Mouse (Mus musculus): ENCODE results near the gene Ttpal.
"Not testable (repeated sequence)": the region's sequence is repeated elsewhere in the genome, so short reads cannot be mapped to it uniquely, and the experiment has no call there.

Ttpal gene

DNA sequence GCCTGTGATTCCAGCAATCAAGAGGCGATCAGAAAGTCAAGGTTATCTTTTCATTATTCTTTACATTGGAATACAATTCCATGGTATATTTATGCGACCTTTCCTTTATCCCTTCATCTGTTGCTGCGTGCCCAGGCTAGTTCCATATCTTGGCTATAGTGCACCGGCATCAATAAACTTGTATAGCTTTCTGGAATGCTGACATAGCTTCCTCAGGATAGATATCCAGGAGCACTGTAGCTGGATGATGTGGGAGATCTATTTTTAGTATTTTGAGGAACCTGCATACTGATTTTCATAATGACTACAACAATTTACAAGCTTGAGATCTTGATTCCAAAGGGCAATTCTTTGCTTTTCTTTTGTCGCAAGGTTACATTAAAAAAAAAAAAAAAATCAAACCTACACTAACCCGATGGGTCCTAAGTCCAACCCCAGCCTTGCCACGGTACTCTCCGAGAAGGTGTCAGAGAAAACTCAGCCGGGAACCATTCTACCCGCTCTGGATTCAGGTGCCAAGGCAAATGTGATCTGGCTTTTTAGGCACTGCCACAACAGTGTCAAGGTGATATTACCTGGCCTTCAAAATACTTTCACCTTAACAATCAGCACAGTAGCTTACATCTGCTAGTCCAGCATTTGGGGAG lies 8.4 kb upstream of the Ttpal start:
- no peak for DNase-seq

DNA sequence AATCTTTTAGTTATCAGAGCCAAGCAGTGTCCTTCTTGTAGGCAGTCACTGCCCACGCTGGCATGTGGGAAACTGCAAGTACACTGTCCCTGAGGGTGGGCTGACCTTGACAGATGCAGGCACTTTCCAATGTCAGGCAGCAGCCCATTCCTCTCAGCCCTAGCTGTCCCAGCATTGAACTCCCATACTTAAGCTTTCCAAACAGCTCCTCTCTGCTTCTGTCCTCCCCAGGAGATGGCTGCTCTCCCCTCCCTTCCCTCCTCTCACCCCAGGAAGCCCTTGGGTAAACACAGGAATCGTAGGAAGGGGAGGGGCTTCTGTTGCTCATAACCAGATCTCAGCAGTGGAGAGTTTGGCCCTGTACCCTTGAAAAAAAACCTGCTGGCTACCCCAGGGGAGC lies 7.0 kb upstream of the Ttpal start:
- no peak for DNase-seq

DNA sequence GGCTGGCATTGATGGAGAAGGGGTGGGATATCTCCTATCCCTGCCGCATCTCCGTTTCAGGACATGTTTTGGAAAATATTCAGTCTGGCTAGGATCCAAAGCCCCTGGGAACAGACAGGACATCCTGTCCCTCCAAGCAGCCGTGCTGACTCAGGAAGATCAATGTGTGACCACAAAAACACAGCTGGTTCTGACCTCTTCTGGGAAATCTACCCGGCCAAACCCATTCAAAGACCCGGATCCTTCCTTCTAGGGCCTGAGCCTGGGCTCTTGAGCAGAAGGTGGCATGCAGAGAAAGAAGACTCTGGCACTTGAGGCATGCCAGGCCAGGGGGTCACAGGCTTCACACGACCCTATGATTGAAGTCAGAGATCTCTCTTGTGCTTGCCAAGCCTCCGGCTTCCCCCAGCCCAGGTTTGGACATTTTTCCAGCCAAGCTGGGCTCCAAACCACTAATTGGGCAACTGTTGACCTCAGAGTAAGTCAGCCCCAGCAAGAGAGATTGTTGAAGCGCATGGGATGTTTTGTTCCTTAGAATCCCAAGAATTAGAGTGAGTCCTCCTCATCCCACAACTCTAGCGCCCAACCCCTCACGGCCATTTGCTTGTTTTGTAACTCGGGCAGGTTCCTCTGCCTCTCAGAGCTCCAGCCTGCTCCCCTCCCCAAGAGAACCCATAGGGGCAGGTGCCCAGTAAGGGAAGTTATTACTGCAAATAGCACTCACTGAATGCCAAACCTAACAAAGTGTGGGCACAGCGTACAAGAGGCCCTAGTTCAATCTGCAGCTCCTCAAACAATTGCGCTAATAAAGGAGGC lies 5.8 kb upstream of the Ttpal start:
- DNase-seq = no peak

DNA sequence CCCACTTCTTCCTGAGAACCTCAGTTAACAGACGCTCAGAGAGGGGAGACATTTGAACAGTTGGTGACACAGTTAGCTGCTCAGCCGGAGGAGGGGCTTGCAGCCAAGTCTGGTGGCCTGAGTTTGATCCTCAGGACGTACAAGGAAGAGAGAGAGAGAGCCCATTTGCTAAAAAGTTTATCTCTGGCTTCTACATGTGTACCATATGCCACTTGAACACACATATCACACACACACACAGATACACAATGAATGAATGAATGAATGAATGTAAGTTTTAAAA lies 5.3 kb upstream of the Ttpal start:
- DNase-seq = no peak

DNA sequence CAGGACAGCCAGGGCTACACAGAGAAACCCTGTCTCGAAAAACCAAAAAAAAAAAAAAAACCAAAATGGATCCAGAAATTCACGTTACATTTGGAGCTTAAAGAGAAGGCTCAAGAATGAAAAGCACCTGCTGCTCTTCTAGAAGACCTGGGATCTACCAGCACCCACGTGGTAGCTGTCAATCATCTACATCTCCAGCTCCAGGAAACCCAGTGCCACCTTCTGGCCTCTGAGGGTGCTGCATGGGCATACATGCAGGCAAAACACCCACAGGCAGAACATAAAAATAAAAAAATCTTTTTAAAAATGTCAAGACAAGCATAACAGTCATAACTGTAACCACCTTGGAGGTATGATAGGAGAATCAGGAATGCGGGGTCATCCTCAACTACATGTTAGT lies 4.5 kb upstream of the Ttpal start:
- no peak for DNase-seq

DNA sequence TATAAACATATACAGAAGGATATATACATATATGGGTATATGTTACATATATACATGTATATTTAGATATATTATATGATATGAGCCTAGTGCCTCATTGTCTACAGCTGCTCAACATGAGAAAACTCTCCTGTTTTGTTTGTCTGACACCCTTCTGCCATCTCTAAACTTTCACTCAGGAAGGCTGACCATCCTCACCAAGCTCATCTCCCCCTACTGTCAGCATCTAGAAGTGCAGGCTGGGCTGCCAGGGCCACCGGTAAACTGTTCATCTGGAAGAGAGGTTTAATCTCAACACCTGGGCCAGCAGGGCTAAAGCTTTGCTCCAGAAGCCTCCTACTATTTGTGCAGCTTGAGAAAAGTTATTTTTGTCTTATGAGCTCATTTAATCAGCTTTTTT lies 2.9 kb upstream of the Ttpal start:
- peak; percentile 38 for DNase-seq

DNA sequence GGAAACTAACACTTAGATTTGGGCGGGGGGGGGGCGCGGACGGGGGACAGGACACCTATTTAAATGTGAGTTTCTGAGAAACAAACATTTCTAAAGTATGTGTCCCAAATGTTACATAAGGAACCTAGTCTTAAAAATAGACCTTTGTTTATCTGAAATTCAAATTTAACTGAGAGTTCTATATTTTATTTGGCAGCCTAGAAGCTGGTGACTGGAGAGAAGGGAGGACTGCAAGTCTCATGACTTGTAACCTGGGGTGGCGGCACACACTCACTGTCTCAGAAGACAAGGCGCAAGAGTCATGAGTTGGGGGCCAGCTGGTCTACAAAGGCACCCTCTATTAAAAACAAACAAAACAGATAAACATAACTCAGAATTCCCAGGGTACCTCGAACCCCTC lies 1.0 kb upstream of the Ttpal start:
- no peak for DNase-seq

DNA sequence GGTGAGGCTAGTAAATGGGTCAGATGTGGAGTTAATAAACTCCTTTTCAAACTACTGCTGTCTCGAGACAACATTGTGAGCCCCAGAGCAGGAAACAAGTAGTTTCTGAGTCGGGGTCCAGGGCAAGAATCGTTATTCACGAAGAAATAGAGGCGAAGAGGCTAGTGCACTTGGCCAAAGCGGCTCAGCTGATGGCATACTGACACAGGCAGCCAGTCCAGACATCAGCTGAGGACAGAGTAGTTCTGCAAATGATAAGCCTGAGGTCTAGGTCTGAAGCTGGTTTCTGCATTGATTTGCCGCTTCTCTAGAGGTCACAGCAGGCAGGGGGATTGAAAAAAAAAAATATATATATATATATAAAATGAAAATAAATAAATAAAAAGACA lies 408 bp upstream of the Ttpal start:
- no peak for DNase-seq

DNA sequence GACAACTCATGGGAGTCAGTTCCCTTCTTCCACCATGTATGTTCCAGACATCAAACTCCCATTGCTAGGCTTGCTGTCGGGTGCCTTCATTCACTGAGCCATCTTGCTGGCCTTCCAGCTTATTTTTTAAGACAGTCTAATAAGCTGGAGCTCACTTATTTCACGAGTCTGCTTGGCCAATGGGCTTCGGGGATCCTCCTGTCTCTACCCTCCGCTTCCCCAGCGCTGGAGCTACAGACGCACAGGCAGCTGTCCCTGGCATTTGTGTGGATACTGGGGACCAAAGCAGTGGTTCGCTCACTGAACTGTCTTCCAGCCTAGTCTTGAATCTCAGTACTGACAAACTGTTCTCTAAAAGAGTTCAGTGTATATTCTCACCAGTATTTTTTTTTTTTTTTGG lies 4.0 kb downstream of the Ttpal start:
- no peak for DNase-seq

DNA sequence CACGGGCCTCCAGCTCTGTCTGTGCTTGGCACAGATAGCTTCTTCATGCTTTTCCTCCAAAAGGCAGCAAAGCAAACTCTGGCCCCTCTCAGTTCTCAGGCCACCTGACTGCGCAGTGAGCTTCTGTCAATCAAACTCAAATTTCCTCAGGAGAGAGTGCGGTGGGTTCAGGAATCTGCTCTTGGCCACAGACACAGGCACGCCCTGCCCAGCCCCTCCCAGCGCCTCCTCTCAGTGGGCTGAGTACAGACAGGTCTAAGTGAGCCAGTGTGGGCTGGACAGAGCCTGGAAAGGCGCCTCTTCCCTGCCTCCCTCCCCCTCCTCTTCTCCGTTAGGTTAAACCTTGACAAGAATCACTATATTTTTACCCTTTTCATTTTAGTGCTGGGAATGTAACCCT lies 5.9 kb downstream of the Ttpal start:
- no peak for DNase-seq

DNA sequence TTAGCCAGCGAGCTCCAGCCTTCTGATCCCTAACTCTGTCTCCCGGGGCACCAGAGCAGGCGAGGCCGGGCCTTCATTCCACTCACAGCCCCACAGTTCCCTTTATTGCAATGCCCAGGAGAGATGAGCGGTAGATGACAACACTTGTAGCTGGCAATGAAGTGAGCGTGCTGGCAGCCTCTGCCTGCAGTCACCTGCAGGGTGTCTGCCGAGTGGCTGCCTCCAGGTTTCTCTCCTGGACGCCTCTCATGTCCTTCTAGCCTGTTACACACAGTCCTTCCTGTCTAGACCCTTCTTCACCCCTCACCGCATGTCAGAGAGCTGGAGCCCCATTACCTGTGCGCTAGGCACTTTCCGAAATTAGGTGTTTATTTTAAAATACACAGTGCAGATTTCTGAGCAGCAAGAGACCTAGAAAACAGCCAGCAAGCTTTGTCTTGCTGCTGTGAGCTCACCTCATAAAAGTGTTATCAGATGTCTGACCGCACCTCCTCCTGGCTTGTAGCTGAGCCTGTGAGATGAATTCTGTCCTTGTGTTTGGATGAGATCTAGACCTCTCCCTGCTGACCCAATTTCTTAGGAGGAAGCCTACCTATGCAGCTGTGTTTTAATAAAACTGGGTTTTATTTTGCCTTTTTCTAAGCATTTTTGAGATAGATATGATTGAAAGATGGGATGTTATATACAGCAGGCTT lies 7.3 kb downstream of the Ttpal start:
- DNase-seq = peak; percentile 54

DNA sequence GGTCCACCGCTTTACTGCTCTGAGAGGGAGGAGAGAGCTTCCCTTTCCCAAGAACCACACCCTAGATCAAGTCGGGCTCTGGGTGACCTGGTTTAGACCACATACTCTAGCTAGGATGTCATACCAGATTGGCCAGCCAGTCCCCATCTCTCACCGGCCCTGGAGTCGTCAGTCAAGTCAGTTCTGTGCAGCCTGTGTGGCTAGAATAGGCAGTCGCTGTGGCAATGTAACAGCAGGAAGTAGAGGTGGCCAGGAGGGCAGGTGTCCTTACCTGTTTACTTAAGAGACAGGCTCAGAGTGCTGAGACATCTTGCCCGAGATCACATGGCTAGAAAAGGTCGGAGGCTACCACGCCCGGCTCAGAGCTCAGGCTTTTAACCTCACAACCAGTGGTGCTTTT lies 9.1 kb downstream of the Ttpal start:
- DNase-seq = no peak

DNA sequence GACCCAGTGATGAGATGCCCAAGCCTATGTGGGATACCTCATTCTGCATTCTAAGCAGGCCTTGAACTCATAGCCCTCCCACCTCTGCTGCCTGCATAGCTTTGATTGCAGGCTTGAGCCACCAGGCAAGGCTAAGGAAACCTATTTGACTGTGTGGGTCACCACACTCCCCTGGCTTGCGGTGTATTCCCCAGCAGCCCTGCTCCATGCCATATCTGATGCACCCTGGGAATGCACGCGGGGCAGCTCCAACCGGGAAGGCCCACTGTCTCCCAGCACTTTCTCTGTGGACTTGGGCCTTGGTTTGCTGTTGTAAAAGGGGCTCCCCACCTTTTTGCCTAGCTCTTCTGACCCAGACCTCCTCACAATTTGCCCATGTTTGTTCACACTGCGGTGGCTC lies 11.1 kb downstream of the Ttpal start:
- no peak for DNase-seq

DNA sequence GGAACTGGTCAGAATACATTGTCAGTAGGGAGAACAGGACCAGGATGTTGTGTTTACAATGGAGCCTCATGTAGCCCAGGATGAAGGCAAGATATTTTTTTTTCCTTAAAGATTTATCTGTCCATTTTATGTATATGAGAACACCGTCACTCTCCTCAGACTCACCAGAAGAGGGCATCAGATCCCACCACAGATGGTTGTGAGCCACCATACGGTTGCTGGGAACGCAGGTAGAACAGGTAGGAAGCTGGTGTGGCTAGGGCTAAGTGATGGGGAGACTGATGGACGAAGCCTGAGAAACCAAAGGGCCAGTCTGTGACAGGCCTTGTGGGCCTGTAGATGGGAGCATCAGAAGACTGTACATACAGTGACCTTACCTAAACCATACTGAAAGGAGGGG lies 11.9 kb downstream of the Ttpal start:
- DNase-seq = no peak

DNA sequence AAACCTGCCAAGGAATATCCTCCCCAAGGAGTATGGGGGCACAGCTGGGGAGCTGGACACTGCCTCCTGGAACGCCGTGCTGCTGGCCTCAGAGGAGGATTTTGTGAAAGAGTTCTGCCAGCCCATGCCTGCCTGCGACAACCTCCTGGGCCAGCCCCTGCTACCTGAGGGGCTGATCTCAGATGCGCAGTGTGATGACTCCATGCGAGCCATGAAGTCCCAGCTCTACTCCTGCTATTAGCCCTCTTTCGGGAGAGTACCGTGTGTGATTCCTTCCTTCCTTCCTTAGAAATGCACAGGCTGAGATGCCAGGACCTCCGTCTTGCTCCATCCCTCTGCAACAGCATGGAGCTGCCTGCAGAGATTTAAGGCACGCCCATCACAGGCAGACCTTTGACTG lies 13.3 kb downstream of the Ttpal start:
- DNase-seq = no peak

DNA sequence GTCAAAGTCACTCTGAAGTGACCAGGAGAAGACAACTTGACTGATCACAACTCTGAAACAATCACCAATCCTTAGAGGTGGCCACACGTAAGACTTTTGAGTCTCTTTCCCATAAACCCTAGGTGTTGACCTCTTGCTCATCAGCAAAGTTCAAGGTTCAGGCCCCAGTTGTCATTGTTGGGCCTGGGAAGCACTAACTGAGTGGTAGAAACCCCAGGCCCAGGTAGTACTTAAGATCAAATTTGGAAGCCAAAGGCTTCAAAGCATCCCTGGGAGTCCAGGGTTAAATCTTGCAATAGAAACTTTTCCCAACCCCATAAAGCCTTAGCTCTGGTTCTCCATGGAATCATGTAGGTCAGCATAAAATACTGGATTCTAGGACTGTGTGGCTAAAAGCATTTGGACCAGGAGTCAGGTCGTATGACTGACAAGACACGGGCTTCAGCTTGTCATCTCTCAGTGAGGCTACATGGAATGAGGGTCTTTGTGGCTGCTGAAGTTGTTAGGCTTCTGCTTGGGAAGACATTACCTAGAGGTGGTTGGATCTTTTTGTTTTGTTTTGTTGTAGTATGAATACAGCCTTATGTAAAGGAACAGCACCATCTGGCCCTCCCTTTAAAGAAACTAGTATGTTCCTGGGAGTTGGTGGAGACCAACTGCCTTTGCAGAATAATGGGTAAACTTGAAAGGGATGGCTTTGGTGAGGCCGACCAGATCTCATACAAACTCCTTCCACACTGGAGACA lies 14.0 kb downstream of the Ttpal start:
- DNase-seq = no peak

DNA sequence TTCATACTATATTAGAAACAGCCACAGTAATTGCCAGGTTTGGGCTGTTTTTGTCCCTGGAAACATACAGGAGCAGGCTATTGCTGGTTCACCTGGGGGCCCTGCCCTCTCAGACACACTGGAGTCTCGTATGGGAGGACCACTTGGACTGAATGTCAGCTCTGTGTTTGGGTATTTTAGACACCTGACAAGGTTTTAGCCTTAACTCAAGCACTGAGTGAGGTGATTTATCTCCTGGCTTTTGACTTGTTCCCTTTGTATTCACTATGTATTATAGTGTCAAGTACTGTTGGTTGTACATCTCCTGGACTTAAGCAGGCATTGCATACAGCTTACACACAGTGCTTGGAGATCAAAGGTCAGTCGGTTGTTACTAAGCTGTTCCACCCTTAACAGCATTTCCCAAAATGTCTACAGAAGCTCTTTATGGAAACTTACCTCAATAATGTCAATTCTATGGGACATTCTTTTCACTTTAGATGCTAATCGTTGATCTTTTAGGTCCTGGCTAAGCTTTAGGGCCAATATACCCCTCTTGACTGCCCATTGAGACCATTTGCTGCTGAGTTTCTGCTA lies 14.6 kb downstream of the Ttpal start:
- DNase-seq = no peak

DNA sequence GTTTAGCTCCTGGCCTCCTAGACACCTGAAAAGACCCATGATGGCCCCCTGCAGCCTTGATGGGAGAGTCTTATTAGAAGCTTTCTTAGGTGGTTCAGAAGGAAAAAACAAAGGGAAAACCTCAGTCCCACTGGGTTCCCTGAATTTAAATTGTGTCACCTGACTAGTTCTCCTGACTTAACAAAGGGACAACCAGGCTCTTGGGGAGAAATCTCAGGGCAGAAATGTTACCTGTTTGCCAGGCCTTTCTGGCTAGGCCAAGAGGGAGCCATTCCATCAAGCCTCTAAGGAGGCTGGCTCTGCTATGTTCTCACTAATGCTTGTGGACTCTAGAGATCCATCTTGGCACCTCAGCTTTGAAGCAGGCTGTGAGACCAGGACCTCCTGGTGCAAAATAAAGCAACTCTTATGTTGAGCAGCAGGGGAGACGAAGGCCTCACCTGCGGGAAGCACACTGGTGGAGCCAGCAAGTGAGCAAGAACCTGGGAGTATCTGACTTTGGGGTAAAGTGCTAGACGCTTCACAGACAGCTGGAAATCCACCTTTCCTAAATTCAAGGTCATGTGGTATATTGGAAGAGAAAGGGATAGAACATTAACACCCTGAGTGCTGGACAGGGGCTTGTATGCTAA lies 15.2 kb downstream of the Ttpal start:
- no peak for DNase-seq

DNA sequence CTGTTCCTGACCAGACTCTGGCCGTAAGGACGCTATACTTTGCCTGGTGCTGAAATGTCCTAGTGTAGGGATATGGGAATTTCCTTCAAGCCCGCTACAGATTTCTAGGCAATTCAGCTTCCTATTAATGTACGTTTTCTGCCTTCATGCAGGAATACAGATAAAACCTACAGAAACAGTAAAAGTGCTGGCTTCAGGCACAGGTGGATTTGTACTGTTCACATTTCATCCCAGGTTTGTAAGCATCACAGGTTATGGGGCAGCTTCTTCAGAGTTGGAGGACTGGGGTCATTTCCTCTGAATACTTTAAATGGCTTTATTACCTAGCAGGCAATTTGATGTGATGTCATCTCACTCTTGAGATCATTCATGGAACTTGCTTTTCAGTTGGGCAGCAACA lies 15.8 kb downstream of the Ttpal start:
- DNase-seq = no peak

DNA sequence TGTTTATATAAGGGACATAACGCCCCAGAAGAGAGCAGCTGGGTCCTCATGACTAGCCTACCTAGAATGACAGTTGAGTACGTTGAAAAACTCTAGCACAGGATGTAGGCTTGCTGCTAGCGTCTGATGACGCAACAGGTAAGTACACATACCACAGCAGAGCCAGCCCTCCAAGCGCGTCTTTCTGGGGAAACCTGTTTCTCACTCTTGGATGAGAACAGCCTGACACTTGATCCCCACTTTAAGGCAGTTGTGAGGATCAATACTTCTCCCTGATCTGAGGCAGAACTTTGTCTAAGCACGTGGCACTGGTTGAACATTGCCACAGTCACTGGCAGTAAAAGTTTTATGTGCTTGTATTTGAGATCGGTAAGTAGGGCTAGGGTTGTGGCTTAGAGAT lies 18.3 kb downstream of the Ttpal start:
- no peak for DNase-seq

DNA sequence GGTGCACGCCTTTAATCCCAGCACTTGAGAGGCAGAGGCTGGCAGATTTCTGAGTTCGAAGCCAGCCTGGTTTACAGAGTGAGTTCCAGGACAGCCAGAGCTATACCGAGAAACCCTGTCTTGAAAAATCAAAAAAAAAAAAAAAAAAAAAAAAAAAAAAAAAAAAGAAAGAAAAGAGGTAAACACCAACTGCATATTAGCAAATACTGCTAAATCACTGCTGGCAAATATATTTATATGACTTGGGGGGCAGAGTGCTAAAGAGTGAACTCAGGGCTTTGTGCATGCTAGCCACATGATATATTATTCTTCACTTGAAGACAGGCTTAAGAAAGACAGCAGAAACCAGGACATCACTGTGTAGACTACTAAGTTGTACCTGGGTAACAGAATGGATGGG lies 19.3 kb downstream of the Ttpal start:
- DNase-seq = not testable (repeated sequence)

DNA sequence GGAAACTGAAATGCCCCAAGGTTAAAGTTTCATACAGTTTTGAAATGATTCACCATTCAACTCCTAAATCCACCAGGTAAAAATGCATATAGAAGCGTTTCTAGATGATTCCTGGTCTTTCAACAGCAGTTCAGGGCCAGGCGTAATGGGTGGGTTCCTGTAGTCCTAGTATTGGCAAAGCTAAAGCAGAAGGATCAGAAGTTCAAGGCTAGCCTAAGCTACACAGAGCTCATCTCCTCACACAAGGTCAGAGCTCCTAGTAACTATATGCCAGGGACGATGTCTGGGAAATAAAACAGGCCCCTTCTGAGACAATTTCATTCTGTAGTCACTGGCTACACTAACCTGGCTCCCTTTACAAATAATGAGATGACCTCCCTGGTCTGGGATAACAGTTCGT lies 29.1 kb downstream of the Ttpal start:
- DNase-seq = no peak

DNA sequence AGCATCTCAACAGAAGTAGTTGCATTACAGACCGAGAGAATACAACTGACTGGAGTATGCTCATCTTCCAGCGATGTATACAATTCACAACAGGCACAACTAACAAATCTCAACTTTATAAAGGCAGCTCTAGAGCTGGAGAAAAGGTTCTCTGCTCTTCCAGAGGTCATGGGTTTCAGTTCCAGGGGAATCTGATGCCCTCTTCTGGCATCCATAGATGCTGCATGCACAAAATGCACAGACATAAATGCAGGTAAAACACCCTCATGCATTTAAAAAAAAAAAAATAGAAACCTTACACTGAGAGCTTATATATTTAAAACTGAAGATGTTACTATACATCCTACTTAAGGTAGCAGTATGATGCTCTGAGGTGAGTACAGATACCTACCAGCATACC lies 29.6 kb downstream of the Ttpal start:
- DNase-seq = no peak

All from cerebellum, adult 11-12 months (tissue).